Mouse (Mus musculus) heart, postnatal 25 days (tissue): ENCODE results near the gene Rdh5. TPM values are rescaled to one million over a fixed set of nuclear protein-coding genes. Genes with fewer than 3 reads are reported as not detected.

Experiments
- DNase-seq: peaks from one replicate; pipeline ENCODE4 v3.0.0; 2022; ENCODE audit warnings: low spot score
- intact Hi-C: fragments of 180-260 bp; cut with DNase I; formaldehyde crosslinking; loops from one replicate; pipeline ENCODE4 v1.15.1; 2025
- total RNA-seq, 2 experiments: library from RNA; stranded (reverse); gene quantifications; 2 replicates each; pipeline ENCODE4 v1.2.3; 2021

Gene Rdh5
- total RNA-seq, 2 experiments from 2014 or later, result 5.0 to 7.9 TPM

- no peak for DNase-seq
- intact Hi-C loops, result loop anchor here (5.0 kb wide), 2 partner anchors 36 to 66 kb away; no protein-coding TSS in a partner anchor
These were observed 11.3 kb downstream of the Rdh5 start for GRCm38 (mm10) chr10:128911430-128911829.

- DNase-seq, result no peak
- intact Hi-C loops, result loop anchor here (5.0 kb wide), 2 partner anchors 37 to 67 kb away; no protein-coding TSS in a partner anchor
These were observed 12.4 kb downstream of the Rdh5 start for GRCm38 (mm10) chr10:128910066-128910841.

GRCm38 (mm10) chr10:128909567-128910028 is 13.1 kb downstream of the Rdh5 start:
- intact Hi-C loops, result loop anchor here (5.0 kb wide), 2 partner anchors 38 to 68 kb away; no protein-coding TSS in a partner anchor

GRCm38 (mm10) chr10:128908778-128909448 is 13.8 kb downstream of the Rdh5 start:
- intact Hi-C loops, result no loop called here
- no peak for DNase-seq

More at GRCm38 (mm10) chr10:128909567-128910028, 13.1 kb downstream of the Rdh5 start:
- peak; percentile 85 for DNase-seq

- DNase-seq, result no peak
- intact Hi-C loops, result no loop called here
These were observed 17.9 kb downstream of the Rdh5 start for GRCm38 (mm10) chr10:128904812-128905211.

GRCm38 (mm10) chr10:128902409-128902988 is 20.2 kb downstream of the Rdh5 start:
- DNase-seq, result no peak
- intact Hi-C loops, result no loop called here

GRCm38 (mm10) chr10:128901409-128901808 is 21.3 kb downstream of the Rdh5 start:
- intact Hi-C loops, result no loop called here
- no peak for DNase-seq

- no peak for DNase-seq
- intact Hi-C loops, result no loop called here
These were observed 22.0 kb downstream of the Rdh5 start, which contains the start of gene Cd63 for GRCm38 (mm10) chr10:128900698-128901097. Cd63 (plus strand) TSS chr10:128900989.

- intact Hi-C loops, result no loop called here
- no peak for DNase-seq
These were observed 22.8 kb downstream of the Rdh5 start for GRCm38 (mm10) chr10:128899759-128900490.

GRCm38 (mm10) chr10:128897501-128897900 is 25.2 kb downstream of the Rdh5 start:
- intact Hi-C loops, result no loop called here
- DNase-seq, result no peak

- intact Hi-C loops, result no loop called here
- DNase-seq, result no peak
These were observed 25.9 kb downstream of the Rdh5 start for GRCm38 (mm10) chr10:128896807-128897206.

- DNase-seq, result no peak
- intact Hi-C loops, result loop anchor here (1.0 kb wide), 2 partner anchors 51 to 165 kb away; no protein-coding TSS in a partner anchor
These were observed 26.6 kb downstream of the Rdh5 start for GRCm38 (mm10) chr10:128895952-128896693.

GRCm38 (mm10) chr10:128895437-128895836 is 27.3 kb downstream of the Rdh5 start:
- no peak for DNase-seq
- intact Hi-C loops, result loop anchor here (1.0 kb wide), 2 partner anchors 50 to 164 kb away; no protein-coding TSS in a partner anchor

- intact Hi-C loops, result no loop called here
- no peak for DNase-seq
These were observed 30.4 kb downstream of the Rdh5 start for GRCm38 (mm10) chr10:128892246-128892645.

- peak; percentile 43 for DNase-seq
- intact Hi-C loops, result no loop called here
These were observed 31.2 kb downstream of the Rdh5 start, which contains the start of gene Gdf11 for GRCm38 (mm10) chr10:128891296-128892094. Gdf11 (minus strand) TSS chr10:128891718.

GRCm38 (mm10) chr10:128890383-128891295 is 32.0 kb downstream of the Rdh5 start:
- no peak for DNase-seq
- intact Hi-C loops, result no loop called here

- no peak for DNase-seq
- intact Hi-C loops, result no loop called here
These were observed 32.8 kb downstream of the Rdh5 start for GRCm38 (mm10) chr10:128889846-128890245.
